8 mouse cellular contexts compared by ENCODE assay signal in genomic region chr14:40653558-40653957, GRCm38 (mm10).
"Had no signal": no experiment of that assay in that cellular context is flagged by ENCODE, and none has a peak within 500 bp of the region (broad histone marks: within the 10 kb centered on the region; RNA-seq: fewer than 3 reads in every experiment).

No protein-coding gene starts in this region.

- DNase-seq: liver, postnatal 0 days; lung, adult 2 months; lung, postnatal 4 days; midbrain, embryonic 14.5 days; right cerebral cortex, postnatal 14 days; thymus, adult 18-20 months; thymus, postnatal 14 days; thymus, postnatal 36 days had no signal
